Mouse (Mus musculus) Patski (cell line): ENCODE results near the gene 2210017I01Rik. TPM values are rescaled to one million over a fixed set of nuclear protein-coding genes. Genes with fewer than 3 reads are reported as not detected.

ENCODE experiments used
- ATAC-seq: fragments of 100-300 bp; one replicate; pipeline ENCODE4 v1.8.0; 2021
- CTCF ChIA-PET: fragments of 350-600 bp; sonication (Branson Sonifier 250); formaldehyde crosslinking; loops from one replicate; lab custom pipeline; 2022; ENCODE audit warnings: inconsistent platforms; lab: Charles Lee
- POLR2A ChIA-PET: fragments of 350-600 bp; sonication (Branson Sonifier 250); formaldehyde crosslinking; loops from one replicate; lab custom pipeline; 2022; ENCODE audit warnings: antibody characterized with exemption, inconsistent platforms; lab: Charles Lee
- DNase-seq: peaks from one replicate; pipeline ENCODE4 v3.0.0-alpha.2; 2011; ENCODE audit warnings: low read depth, low spot score
- H3K27me3 ChIP-seq: fragments of 371-371 bp; one replicate; pipeline ENCODE4 v1.5.1; 2021
- CTCF ChIP-seq: fragments of 100-300 bp; IDR thresholded peaks from one replicate; pipeline ENCODE4 v1.5.1; 2021
- in situ Hi-C: fragments of 300-500 bp; cut with MboI; formaldehyde crosslinking; loops from 3 replicates; pipeline ENCODE4 v1.11.1; 2018; ENCODE audit warnings: low pct_unique_long_range_greater_than_20kb, mixed read lengths
- polyA plus RNA-seq: library from polyadenylated mRNA; unstranded; gene quantifications from one replicate; pipeline ENCODE4 v1.2.3, GENCODE M21; 2021

2210017I01Rik gene
- not detected for polyA plus RNA-seq

DNA sequence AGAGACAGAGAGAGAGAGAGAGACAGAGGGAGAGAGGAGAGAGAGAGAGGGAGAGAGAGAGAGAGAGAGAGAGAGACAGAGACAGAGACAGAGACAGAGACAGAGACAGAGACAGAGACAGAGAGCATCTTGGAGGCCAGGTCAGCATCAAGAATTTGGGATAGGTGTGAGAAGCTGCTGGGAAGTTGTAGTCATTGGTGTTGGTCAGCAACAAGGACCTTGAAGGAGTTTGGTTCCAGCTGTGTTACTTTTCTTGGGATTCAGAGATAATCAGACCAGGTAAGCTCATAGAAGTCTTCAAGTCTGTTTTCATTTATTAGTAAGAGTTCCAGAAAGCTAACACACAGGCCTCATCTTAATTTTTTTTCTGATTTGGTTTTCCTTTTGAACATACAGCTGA is at the start of gene 2210017I01Rik:
2210017I01Rik (minus strand) TSS at position 101 of the 400 bp plus-strand sequence.
- peaks cover 20% of the 10 kb centered on the region for H3K27me3 ChIP-seq
- ATAC-seq (no peak), DNase-seq (no peak)
- TF ChIP-seq CTCF: no peak
- ChIA-PET POLR2A (no interaction called here), CTCF (interaction anchor here (1.1 to 1.5 kb wide), 3 partner anchors 8 to 489 kb away, joined by 3 read pairs; partner anchors contain the start of gene Lce6a)
- in situ Hi-C loops: no loop called here

DNA sequence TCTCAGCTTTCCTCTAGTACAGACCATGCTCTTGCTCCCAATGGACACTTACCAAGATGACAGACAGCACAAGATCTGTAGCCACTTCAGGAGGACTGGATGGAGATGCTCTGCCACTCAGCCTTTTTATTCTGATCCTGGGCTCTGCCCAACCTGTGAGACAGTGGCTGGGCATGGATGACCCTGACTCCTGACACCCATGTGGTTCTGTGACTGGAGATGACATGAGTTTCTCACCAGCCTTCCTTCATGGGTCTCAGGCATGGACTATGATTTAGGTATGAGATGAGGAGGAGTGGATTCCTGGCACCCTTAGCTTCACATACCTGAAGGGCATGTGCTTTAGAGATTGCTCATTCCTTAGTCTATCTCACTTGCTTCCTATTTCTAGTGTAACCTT is 49.5 kb upstream of the 2210017I01Rik start, which contains the start of gene Lce1b:
Lce1b (minus strand) TSS at position 101 of the 400 bp plus-strand sequence.
- DNase-seq: no peak
- CTCF ChIA-PET: interaction anchor here (1.6 kb wide), 2 partner anchors 9 kb away, joined by 3 to 5 read pairs; partner anchors contain the start of gene Lce1a1
- no peaks in the 10 kb centered on the region for H3K27me3 ChIP-seq
- POLR2A ChIA-PET: no interaction called here
- no peak for ATAC-seq
- in situ Hi-C loops: no loop called here
- TF ChIP-seq CTCF: no peak

DNA sequence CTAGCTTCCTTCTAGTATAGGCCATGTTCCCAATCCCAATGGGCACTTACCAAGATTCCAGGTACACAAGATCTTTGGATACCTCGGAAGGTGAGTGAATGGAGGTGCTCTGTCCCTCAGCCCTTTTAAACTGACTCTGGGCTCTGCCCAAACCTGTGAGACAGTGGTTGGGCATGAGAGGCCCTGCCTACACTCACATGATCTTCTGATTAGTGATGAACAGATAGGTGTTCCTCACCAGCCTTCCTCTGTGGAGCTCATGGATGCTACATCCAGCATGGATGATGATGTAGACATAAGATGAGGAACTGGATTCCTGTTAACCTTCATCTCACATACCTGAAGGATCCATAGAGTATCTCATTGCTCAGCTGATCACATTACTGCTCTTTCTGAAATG is 40.9 kb upstream of the 2210017I01Rik start, which contains the start of gene Lce1a1:
Lce1a1 (minus strand) TSS at position 101 of the 400 bp plus-strand sequence.
- peaks cover 4% of the 10 kb centered on the region for H3K27me3 ChIP-seq
- ChIA-PET POLR2A (no interaction called here), CTCF (interaction anchor here (1.3 kb wide), 1 partner anchor 9 kb away, joined by 3 read pairs; the partner anchor contains the start of gene Lce1b)
- in situ Hi-C loops: no loop called here
- ATAC-seq (no peak), DNase-seq (no peak)
- TF ChIP-seq CTCF: no peak

GRCm38 (mm10) chr3:92639854-92640253 is 32.6 kb upstream of the 2210017I01Rik start:
- in situ Hi-C loops: no loop called here
- POLR2A ChIA-PET: no interaction called here
- TF ChIP-seq CTCF: no peak
- CTCF ChIA-PET: no interaction called here
- no peak for ATAC-seq
- peaks cover 14% of the 10 kb centered on the region for H3K27me3 ChIP-seq
- DNase-seq: no peak

GRCm38 (mm10) chr3:92638653-92638991 is 31.3 kb upstream of the 2210017I01Rik start:
- CTCF ChIA-PET: no interaction called here
- in situ Hi-C loops: no loop called here
- POLR2A ChIA-PET: no interaction called here
- DNase-seq: no peak
- no peak for ATAC-seq
- TF ChIP-seq CTCF: no peak
- peaks cover 17% of the 10 kb centered on the region for H3K27me3 ChIP-seq

- peaks cover 21% of the 10 kb centered on the region for H3K27me3 ChIP-seq
- ChIA-PET CTCF (no interaction called here), POLR2A (no interaction called here)
- ATAC-seq (no peak), DNase-seq (no peak)
- in situ Hi-C loops: no loop called here
- no peak for TF ChIP-seq CTCF
Observed at GRCm38 (mm10) chr3:92637745-92638652, 30.7 kb upstream of the 2210017I01Rik start.

DNA sequence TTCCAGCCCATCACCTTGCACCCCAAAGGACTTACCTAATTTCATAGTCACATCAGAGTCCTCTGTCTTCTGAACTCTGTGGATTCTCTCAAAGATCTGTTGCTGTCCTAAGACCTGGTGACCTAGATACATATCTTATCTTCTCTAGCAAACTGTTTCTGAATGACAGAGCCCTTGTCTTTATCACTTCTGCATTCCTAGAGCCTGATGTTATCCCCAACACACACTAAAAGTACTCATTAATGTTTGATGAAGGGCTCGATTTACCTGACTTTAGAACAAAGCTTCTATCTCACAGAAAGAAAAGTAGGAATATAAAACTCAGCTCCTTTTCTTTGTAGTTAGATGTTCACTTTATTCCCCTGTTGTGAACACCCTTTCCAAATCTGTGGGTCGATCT is 14.3 kb upstream of the 2210017I01Rik start, which contains the start of gene Lce6a:
Lce6a (minus strand) TSS at position 101 of the 400 bp plus-strand sequence.
- ATAC-seq (no peak), DNase-seq (no peak)
- POLR2A ChIA-PET: no interaction called here
- CTCF ChIA-PET: interaction anchor here (1.3 kb wide), 1 partner anchor 14 kb away, joined by 3 read pairs; the partner anchor contains the start of gene 2210017I01Rik
- H3K27me3 ChIP-seq: peaks cover 11% of the 10 kb centered on the region
- TF ChIP-seq CTCF: no peak
- in situ Hi-C loops: no loop called here

GRCm38 (mm10) chr3:92609804-92610203 is 2.5 kb upstream of the 2210017I01Rik start:
- TF ChIP-seq CTCF: no peak
- ChIA-PET POLR2A (no interaction called here), CTCF (interaction anchor here (1.2 kb wide), 1 partner anchor 29 kb away, joined by 3 read pairs; no protein-coding TSS in a partner anchor)
- DNase-seq: no peak
- peaks cover 28% of the 10 kb centered on the region for H3K27me3 ChIP-seq
- no peak for ATAC-seq
- in situ Hi-C loops: no loop called here

DNA sequence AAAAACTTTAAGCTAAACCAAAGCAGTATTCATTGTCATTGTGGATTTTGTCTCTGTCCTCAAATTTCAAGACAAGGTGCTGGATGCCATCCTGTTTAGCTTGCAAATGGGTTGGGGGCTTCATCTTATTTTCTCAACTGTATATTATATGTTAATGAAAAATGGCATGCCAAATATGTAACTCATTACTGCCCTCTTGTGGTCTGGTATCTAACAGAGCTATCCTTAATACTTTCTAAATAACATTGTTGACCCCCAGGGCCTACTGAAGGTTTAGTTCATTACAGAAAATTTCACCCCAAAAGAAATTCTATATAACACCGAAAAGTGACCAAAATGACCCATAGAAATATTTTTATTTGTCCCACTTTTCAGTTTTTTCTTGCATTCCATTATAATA is 5.1 kb downstream of the 2210017I01Rik start:
- peaks cover 12% of the 10 kb centered on the region for H3K27me3 ChIP-seq
- in situ Hi-C loops: loop anchor here (5.0 kb wide), 2 partner anchors 205 to 450 kb away; no protein-coding TSS in a partner anchor
- TF ChIP-seq CTCF: peak; percentile 59
- DNase-seq (no peak), ATAC-seq (no peak)
- ChIA-PET CTCF (interaction anchor here (1.0 to 4.0 kb wide), 6 partner anchors 13 to 455 kb away, joined by 3 to 18 read pairs (median 3); partner anchors contain the start of genes Ivl and Smcp), POLR2A (no interaction called here)

DNA sequence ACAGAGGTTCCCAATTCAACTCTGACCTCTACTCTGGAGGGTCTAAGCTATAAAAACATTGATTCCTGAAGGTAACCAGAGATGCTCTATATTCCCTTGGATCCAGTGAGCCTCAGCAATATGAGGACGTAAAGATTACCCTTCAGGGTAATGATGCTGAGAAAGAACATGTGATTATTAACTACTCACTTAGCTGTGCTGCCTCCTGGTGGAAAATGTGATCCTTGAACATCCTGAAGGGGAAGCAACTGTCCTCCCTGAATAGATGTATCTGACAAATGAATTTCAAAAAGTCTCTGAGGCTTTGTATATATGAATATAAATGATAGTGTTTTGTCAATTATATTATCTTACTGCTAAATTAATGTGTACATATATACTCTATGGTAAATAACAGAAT is 6.8 kb downstream of the 2210017I01Rik start:
- POLR2A ChIA-PET: no interaction called here
- TF ChIP-seq CTCF: peak; percentile 49
- ATAC-seq: peak; percentile 54
- CTCF ChIA-PET: interaction anchor here (1.0 to 4.0 kb wide), 8 partner anchors 8 to 482 kb away, joined by 3 to 18 read pairs (median 4); partner anchors contain the start of gene Smcp
- H3K27me3 ChIP-seq: peaks cover 13% of the 10 kb centered on the region
- no peak for DNase-seq
- in situ Hi-C loops: loop anchor here (5.0 kb wide), 2 partner anchors 203 to 448 kb away; no protein-coding TSS in a partner anchor
